Mouse (Mus musculus) forebrain, embryonic 16.5 days (tissue): ENCODE results near the gene Tbc1d23. TPM values are rescaled to one million over a fixed set of nuclear protein-coding genes. Genes with fewer than 3 reads are reported as not detected.
A peak's percentile ranks its signal among the peaks of the same experiment; 100 is the strongest.
"Not testable (repeated sequence)": the region's sequence is repeated elsewhere in the genome, so short reads cannot be mapped to it uniquely, and the experiment has no call there.

Experiments used
- ATAC-seq: fragments of 200-750 bp; cut with Nextera tagmentation; 2 replicates; pipeline ENCODE4 v1.8.0; 2017; ENCODE audit warnings: mild to moderate bottlenecking, moderate library complexity
- H3K27ac ChIP-seq: fragments of 300-500 bp; sonication (generic); 2 replicates; pipeline ENCODE4 v1.5.1; 2014; ENCODE audit warnings: low read length, control low read depth
- H3K27me3 ChIP-seq: fragments of 300-500 bp; sonication (generic); replicated peaks from 2 replicates; pipeline ENCODE4 v1.6.1; 2014; ENCODE audit warnings: low read length; ENCODE audit not compliant: control insufficient read depth, insufficient read depth
- H3K36me3 ChIP-seq: fragments of 300-500 bp; sonication (generic); 2 replicates; pipeline ENCODE4 v1.6.1; 2014; ENCODE audit not compliant: control insufficient read depth, insufficient read depth
- H3K4me1 ChIP-seq: fragments of 300-500 bp; sonication (generic); replicated peaks from 2 replicates; pipeline ENCODE4 v1.6.1; 2014; ENCODE audit warnings: low read length; ENCODE audit not compliant: control insufficient read depth, insufficient read depth
- H3K4me2 ChIP-seq: fragments of 300-500 bp; sonication (generic); 2 replicates; pipeline ENCODE4 v1.6.1; 2014; ENCODE audit warnings: mild to moderate bottlenecking, low read length, control low read depth
- H3K4me3 ChIP-seq: fragments of 300-500 bp; sonication (generic); replicated peaks from 2 replicates; pipeline ENCODE4 v1.5.1; 2014; ENCODE audit warnings: mild to moderate bottlenecking, low read length, control low read depth
- H3K9ac ChIP-seq: fragments of 300-500 bp; sonication (generic); replicated peaks from 2 replicates; pipeline ENCODE4 v1.6.1; 2014; ENCODE audit warnings: low read depth, low read length, control low read depth
- H3K9me3 ChIP-seq: fragments of 300-500 bp; sonication (generic); 2 replicates; pipeline ENCODE4 v1.6.1; 2016; ENCODE audit warnings: low read length; ENCODE audit not compliant: control insufficient read depth
- WGBS: fragments of 180-500 bp; shearing (Covaris S2); extraction: QIAGEN DNeasy Blood & Tissue Kit; methylation state at CpG from one replicate; pipeline ENCODE4 v1.1.7; 2014; 5-methylcytosine and 5-hydroxymethylcytosine counted together
- polyA plus RNA-seq: library from polyadenylated mRNA; unstranded; fragments of >200 nt; fragmentation: Nextera tagmentation; extraction: Ambion mirVana; gene quantifications from 2 replicates; pipeline ENCODE4 v1.2.1, GENCODE M21; 2015

Tbc1d23 gene
- polyA plus RNA-seq, 1 experiment from 2014 or later: 37.7 TPM

DNA sequence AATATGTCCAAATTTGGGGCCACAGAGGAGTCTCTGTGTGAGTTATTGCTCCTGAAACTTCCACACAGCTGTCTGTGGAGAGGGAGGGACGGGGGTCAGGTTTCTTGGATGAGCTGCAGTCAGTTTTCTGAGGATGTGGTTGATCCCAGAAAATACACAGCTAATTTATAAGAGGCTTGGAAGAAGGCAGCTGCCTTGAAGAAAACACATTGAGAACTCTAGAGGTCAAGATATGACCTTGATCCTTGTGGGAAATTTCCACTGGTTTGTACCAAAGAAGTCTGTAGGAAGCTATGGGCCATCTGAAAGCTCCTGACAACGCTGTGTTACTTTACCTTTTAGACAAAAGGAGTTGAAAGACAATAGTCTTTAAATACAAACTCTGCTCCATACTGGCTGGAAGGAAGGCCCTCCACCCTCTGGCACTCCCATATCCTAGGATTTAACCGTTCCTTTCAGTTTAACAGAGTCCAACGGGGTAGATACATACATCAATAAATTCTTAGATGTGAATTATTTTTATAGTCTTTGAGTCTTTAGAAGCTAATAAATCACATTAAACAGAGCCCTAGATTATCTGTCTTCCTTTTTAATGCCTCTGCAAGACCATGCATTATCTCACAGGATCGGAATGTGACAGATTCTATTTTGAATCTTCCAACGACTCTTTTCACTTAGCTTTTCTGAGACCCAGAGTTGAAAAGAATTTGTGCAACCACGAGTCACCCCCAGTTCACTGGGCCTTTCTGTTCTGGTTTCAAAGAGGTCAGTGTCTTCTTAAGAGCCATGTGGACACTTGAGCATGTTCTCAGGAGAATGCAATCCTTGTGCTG, 20.5 kb upstream of the Tbc1d23 start:
- no peaks in the 10 kb centered on the region for H3K4me1 ChIP-seq
- no peak overlapping the region for H3K27ac ChIP-seq
- H3K4me3 ChIP-seq: no peak overlapping the region
- whole genome bisulfite sequencing: 49% methylated on average over 7 of the region's 7 CpGs
- no peak for ATAC-seq
- H3K9ac ChIP-seq: no peak overlapping the region
- no peaks in the 10 kb centered on the region for H3K36me3 ChIP-seq
- no peaks in the 10 kb centered on the region for H3K9me3 ChIP-seq
- no peak overlapping the region for H3K4me2 ChIP-seq
- H3K27me3 ChIP-seq: no peaks in the 10 kb centered on the region

- no peaks in the 10 kb centered on the region for H3K4me1 ChIP-seq
- no peak overlapping the region for H3K27ac ChIP-seq
- 87% methylated on average over 4 of the region's 4 CpGs for WGBS
- no peak overlapping the region for H3K9ac ChIP-seq
- H3K27me3 ChIP-seq: no peaks in the 10 kb centered on the region
- H3K9me3 ChIP-seq: no peaks in the 10 kb centered on the region
- no peak overlapping the region for H3K4me3 ChIP-seq
- no peaks in the 10 kb centered on the region for H3K36me3 ChIP-seq
- no peak for ATAC-seq
- H3K4me2 ChIP-seq: no peak overlapping the region
These were observed 19.7 kb upstream of the Tbc1d23 start for GRCm38 (mm10) chr16:57250991-57251390.

GRCm38 (mm10) chr16:57247464-57247863, 16.2 kb upstream of the Tbc1d23 start:
- WGBS: 85% methylated on average over 4 of the region's 4 CpGs
- no peak overlapping the region for H3K4me2 ChIP-seq
- no peaks in the 10 kb centered on the region for H3K4me1 ChIP-seq
- no peaks in the 10 kb centered on the region for H3K9me3 ChIP-seq
- ATAC-seq: no peak
- no peak overlapping the region for H3K9ac ChIP-seq
- H3K4me3 ChIP-seq: no peak overlapping the region
- H3K27me3 ChIP-seq: no peaks in the 10 kb centered on the region
- H3K27ac ChIP-seq: no peak overlapping the region
- H3K36me3 ChIP-seq: no peaks in the 10 kb centered on the region

GRCm38 (mm10) chr16:57246596-57246995, 15.3 kb upstream of the Tbc1d23 start:
- WGBS: 92% methylated on average over 3 of the region's 3 CpGs

DNA sequence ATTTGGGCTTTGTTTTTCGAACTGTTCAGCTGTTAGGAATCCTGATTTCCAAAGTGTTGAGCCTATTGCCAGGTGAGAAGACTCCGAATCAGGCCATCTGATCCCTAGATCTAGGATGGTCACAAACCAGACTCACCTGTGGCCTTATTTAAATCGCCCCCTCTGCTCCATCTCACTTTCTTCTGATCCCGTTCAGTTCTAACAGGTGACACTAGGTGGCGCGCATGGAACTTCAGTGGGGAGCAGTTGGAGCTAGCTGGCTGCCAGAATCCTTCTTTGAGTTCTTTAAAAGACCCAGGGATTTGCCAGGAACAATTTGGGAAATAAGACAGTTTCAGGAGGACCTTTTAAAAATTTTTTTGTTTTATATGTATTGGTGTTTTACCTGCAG, 12.5 kb upstream of the Tbc1d23 start:
- no peaks in the 10 kb centered on the region for H3K36me3 ChIP-seq
- H3K9me3 ChIP-seq: no peaks in the 10 kb centered on the region
- no peaks in the 10 kb centered on the region for H3K27me3 ChIP-seq
- H3K4me1 ChIP-seq: no peaks in the 10 kb centered on the region
- peak; percentile 87 for ATAC-seq
- H3K4me3 ChIP-seq: no peak overlapping the region
- no peak overlapping the region for H3K4me2 ChIP-seq
- no peak overlapping the region for H3K9ac ChIP-seq
- H3K27ac ChIP-seq: no peak overlapping the region
- WGBS: 13% methylated on average over 6 of the region's 6 CpGs

More at GRCm38 (mm10) chr16:57246596-57246995, 15.3 kb upstream of the Tbc1d23 start:
- Histone ChIP-seq H3K4me2 (no peak overlapping the region), H3K4me1 (no peaks in the 10 kb centered on the region), H3K36me3 (no peaks in the 10 kb centered on the region), H3K4me3 (no peak overlapping the region), H3K9ac (no peak overlapping the region), H3K9me3 (no peaks in the 10 kb centered on the region), H3K27ac (no peak overlapping the region), H3K27me3 (no peaks in the 10 kb centered on the region)
- no peak for ATAC-seq

GRCm38 (mm10) chr16:57243205-57243857, 12.0 kb upstream of the Tbc1d23 start:
- WGBS: 60% methylated on average over 10 of the region's 10 CpGs
- ATAC-seq: 0 out of 2 replicates have a peak, but pooled peaks have one; percentile 20

GRCm38 (mm10) chr16:57242857-57243204, 11.5 kb upstream of the Tbc1d23 start:
- Histone ChIP-seq H3K9me3 (no peaks in the 10 kb centered on the region), H3K4me3 (no peak overlapping the region), H3K27me3 (no peaks in the 10 kb centered on the region), H3K4me2 (no peak overlapping the region), H3K9ac (no peak overlapping the region), H3K27ac (no peak overlapping the region), H3K4me1 (no peaks in the 10 kb centered on the region), H3K36me3 (no peaks in the 10 kb centered on the region)
- ATAC-seq: no peak
- 89% methylated on average over 5 of the region's 5 CpGs for WGBS

More at GRCm38 (mm10) chr16:57243205-57243857, 12.0 kb upstream of the Tbc1d23 start:
- H3K4me1 ChIP-seq: no peaks in the 10 kb centered on the region
- H3K9ac ChIP-seq: no peak overlapping the region
- H3K4me3 ChIP-seq: no peak overlapping the region
- H3K36me3 ChIP-seq: no peaks in the 10 kb centered on the region
- no peak overlapping the region for H3K4me2 ChIP-seq
- H3K27ac ChIP-seq: no peak overlapping the region
- no peaks in the 10 kb centered on the region for H3K9me3 ChIP-seq
- no peaks in the 10 kb centered on the region for H3K27me3 ChIP-seq

DNA sequence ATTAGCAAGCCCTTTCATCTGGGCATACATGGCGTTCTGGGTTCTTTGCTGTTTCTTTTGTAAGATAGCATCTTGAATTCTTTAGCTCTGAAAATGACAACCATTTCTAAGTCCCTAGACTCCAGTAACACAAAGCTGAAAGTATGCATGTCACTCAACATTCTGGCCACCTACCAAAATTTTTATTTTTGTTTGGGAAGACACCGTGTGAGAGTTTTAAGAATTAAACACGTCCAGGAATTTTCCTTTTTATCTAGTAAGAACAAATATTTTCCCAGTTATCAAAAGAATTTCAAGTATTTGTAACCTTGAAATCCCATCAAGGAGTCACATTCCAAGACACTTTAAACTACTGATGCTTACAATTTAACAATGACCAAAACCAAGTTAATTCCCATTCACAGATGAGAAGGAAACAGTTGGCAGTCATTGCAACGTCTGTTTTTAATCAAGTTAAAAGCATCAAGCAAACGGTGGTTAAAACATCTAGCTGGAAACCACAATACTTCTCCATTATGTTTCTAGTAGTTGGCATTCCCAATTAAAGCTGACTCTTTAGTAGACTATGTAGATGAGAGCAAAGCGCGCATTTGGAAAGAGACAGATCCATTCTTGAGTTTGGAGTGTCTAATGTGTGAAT, 4.7 kb upstream of the Tbc1d23 start:
- ATAC-seq: no peak
- Histone ChIP-seq H3K4me3 (no peak overlapping the region), H3K27me3 (no peaks in the 10 kb centered on the region), H3K27ac (no peak overlapping the region), H3K4me2 (no peak overlapping the region), H3K9me3 (no peaks in the 10 kb centered on the region), H3K36me3 (no peaks in the 10 kb centered on the region), H3K4me1 (no peaks in the 10 kb centered on the region), H3K9ac (no peak overlapping the region)
- WGBS: 64% methylated on average over 7 of the region's 7 CpGs

GRCm38 (mm10) chr16:57231937-57232310, 620 bp upstream of the Tbc1d23 start:
- 72% methylated on average over 4 of the region's 5 CpGs for WGBS
- H3K36me3 ChIP-seq, H3K27ac ChIP-seq, H3K9me3 ChIP-seq, H3K4me1 ChIP-seq, H3K27me3 ChIP-seq, ATAC-seq, H3K9ac ChIP-seq: not testable (repeated sequence)
- peak overlapping the region; percentile 57 for H3K4me2 ChIP-seq
- peak overlapping the region; percentile 92 for H3K4me3 ChIP-seq
